Mouse (Mus musculus) heart, embryonic 13.5 days (tissue): ENCODE results near the gene Ccdc92b. TPM values are rescaled to one million over a fixed set of nuclear protein-coding genes. Genes with fewer than 3 reads are reported as not detected.
"Not testable (repeated sequence)": the region's sequence is repeated elsewhere in the genome, so short reads cannot be mapped to it uniquely, and the experiment has no call there.

Experiments
- ATAC-seq: fragments of 200-750 bp; cut with Nextera tagmentation; 2 replicates; pipeline ENCODE4 v1.8.0; 2017; ENCODE audit warnings: moderate TSS enrichment; ENCODE audit not compliant: insufficient number of reproducible peaks, low FRiP score, low TSS enrichment; ENCODE audit errors: extremely low read depth
- H3K27ac ChIP-seq: fragments of 300-500 bp; sonication (generic); replicated peaks from 2 replicates; pipeline ENCODE4 v1.5.1; 2015; ENCODE audit warnings: moderate library complexity, mild to moderate bottlenecking, inconsistent platforms
- H3K27me3 ChIP-seq: fragments of 300-500 bp; sonication (generic); replicated peaks from 2 replicates; pipeline ENCODE4 v1.6.1; 2015; ENCODE audit warnings: mild to moderate bottlenecking, inconsistent platforms
- H3K36me3 ChIP-seq: fragments of 300-500 bp; sonication (generic); 2 replicates; pipeline ENCODE4 v1.6.1; 2015; ENCODE audit warnings: mild to moderate bottlenecking, inconsistent platforms
- H3K4me1 ChIP-seq: fragments of 300-500 bp; sonication (generic); 2 replicates; pipeline ENCODE4 v1.6.1; 2015; ENCODE audit warnings: inconsistent platforms
- H3K4me2 ChIP-seq: fragments of 300-500 bp; sonication (generic); 2 replicates; pipeline ENCODE4 v1.6.1; 2015; ENCODE audit warnings: inconsistent platforms, mild to moderate bottlenecking, moderate library complexity
- H3K4me3 ChIP-seq: fragments of 300-500 bp; sonication (generic); 2 replicates; pipeline ENCODE4 v1.5.1; 2015; ENCODE audit warnings: moderate library complexity, mild to moderate bottlenecking, inconsistent platforms
- H3K9ac ChIP-seq: fragments of 300-500 bp; sonication (generic); 2 replicates; pipeline ENCODE4 v1.6.1; 2015; ENCODE audit warnings: inconsistent platforms, mild to moderate bottlenecking, moderate library complexity
- H3K9me3 ChIP-seq: fragments of 300-500 bp; sonication (generic); 2 replicates; pipeline ENCODE4 v1.6.1; 2016; ENCODE audit warnings: inconsistent platforms
- WGBS: fragments of 180-500 bp; shearing (Covaris S2); methylation state at CpG from one replicate; pipeline ENCODE4 v1.1.7; 2015; ENCODE audit warnings: mixed read lengths; 5-methylcytosine and 5-hydroxymethylcytosine counted together
- polyA plus RNA-seq: library from polyadenylated mRNA; unstranded; fragments of >200 nt; fragmentation: Nextera tagmentation; extraction: Ambion mirVana; gene quantifications from 2 replicates; pipeline ENCODE4 v1.2.1, GENCODE M21; 2015

Gene Ccdc92b
- polyA plus RNA-seq = 0.71 and 0.96 TPM in 2 replicates

DNA sequence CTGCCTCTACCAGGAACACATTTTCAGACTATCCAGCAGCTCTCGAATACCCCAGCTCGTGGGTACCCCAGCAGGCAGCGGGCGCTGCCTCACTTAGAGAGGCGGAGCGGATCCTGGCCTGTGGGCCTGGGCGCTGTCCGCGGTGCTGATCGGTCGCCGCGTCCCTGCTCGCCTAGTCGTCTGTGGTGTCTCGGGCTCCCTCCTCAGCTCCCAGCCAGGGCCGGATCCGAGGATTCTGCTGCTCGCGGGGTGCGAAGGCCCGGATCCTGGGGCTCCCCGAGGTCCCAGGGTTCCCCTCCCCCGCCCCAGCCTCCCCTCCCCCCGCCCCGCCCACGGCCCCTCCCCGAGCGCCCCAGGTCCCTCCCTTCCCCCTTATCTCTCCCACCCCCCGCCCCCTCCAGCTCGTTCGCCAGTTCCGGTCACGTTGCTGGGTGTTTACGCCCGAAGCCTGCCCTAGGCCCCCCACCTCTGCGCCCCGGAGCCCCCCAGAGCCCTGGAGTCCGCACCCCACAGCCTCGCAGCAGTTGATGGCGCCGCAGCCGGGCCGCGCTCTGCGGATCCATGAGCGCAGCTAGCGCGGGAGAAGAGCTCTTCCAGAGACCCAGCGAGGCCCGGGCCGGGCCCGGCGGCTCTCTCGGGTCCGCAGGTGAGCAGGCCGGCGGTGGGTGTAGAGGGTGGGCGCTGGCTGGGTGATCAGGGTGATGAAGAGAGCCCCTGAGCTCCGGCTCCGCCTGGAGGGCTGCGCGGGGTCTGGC lies at the start of gene Ccdc92b:
Gene Ccdc92b, plus strand, starts transcription at position 405 of the 755 bp plus-strand sequence.
- Histone ChIP-seq H3K9ac (peak within 1 kb of the TSS; percentile 53; the same call in 1 of the 2 replicates), H3K27ac (0 out of 2 replicates have a peak within 1 kb of the TSS, but pooled peaks have one; percentile 54), H3K27me3 (peaks cover 73% of the 10 kb centered on the region), H3K4me2 (peak within 1 kb of the TSS; percentile 66), H3K36me3 (no peaks in the 10 kb centered on the region), H3K4me3 (peak within 1 kb of the TSS; percentile 51), H3K9me3 (no peaks in the 10 kb centered on the region), H3K4me1 (peaks cover 14% of the 10 kb centered on the region)
- under 1% methylated on average over 53 of the region's 63 CpGs for WGBS
- peak; percentile 76 for ATAC-seq

DNA sequence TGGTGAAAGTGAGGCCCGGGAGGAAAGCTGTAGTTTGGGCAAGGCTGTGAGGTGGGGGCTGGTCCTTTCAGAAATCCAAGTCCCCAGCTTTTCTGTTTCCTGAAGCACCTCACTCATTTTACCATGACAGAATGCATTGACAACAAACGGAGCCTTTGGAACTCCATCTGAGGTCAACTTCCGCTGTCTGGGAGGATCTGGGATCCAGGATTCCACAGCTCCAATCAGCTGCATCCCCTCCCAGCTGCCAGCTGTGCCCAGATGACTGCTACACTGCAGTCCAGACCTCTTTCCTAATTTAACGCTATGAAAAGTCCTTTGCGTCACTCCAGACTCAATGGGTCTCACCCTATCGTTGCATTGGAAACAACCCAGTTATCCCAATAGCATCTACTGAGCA lies 49.7 kb upstream of the Ccdc92b start:
- Histone ChIP-seq H3K4me1 (0 out of 2 replicates have a peak, but pooled peaks cover 2% of the 10 kb centered on the region), H3K9me3 (no peaks in the 10 kb centered on the region), H3K27ac (no peak overlapping the region), H3K4me2 (no peak overlapping the region), H3K9ac (no peak overlapping the region), H3K36me3 (no peaks in the 10 kb centered on the region), H3K27me3 (peaks cover 7% of the 10 kb centered on the region), H3K4me3 (no peak overlapping the region)
- ATAC-seq = no peak
- WGBS = 67% methylated on average over 6 of the region's 6 CpGs

DNA sequence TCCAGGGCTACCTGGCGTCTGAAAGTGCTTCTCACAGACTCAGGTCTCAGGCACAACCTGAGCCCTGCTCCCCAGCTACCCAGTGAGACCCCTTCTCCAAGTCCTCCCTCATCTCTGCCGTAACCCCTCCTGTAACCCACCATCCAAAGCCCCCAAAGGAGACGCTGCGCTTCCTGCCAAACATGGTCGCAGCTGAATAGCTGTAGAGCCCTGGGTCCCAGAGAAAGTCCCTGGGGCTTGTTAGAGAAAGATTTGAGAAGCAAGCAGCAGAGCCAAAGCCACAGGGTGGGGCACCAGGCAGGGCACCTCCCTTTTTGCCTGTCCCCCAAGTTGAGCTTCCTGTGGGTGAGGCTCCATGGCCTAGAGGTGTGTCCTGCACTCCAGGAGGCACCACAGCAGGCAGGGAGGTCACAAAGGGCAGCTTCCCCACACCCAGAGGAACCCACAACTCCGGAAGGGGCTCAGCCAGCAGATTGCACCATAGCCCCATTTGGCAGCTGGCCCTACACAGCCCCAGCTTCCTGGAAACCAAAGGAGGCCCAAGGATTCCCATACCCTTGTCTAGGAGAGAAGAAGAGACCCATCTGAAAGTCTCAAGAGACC lies 46.8 kb upstream of the Ccdc92b start:
- WGBS = 70% methylated on average over 6 of the region's 6 CpGs
- ATAC-seq = no peak
- no peak overlapping the region for H3K4me3 ChIP-seq
- H3K36me3 ChIP-seq = no peaks in the 10 kb centered on the region
- H3K4me2 ChIP-seq = no peak overlapping the region
- H3K27ac ChIP-seq = no peak overlapping the region
- no peak overlapping the region for H3K9ac ChIP-seq
- H3K9me3 ChIP-seq = no peaks in the 10 kb centered on the region
- peaks cover 5% of the 10 kb centered on the region; the same call in 1 of the 2 replicates for H3K27me3 ChIP-seq
- H3K4me1 ChIP-seq = 0 out of 2 replicates have a peak, but pooled peaks cover 2% of the 10 kb centered on the region

DNA sequence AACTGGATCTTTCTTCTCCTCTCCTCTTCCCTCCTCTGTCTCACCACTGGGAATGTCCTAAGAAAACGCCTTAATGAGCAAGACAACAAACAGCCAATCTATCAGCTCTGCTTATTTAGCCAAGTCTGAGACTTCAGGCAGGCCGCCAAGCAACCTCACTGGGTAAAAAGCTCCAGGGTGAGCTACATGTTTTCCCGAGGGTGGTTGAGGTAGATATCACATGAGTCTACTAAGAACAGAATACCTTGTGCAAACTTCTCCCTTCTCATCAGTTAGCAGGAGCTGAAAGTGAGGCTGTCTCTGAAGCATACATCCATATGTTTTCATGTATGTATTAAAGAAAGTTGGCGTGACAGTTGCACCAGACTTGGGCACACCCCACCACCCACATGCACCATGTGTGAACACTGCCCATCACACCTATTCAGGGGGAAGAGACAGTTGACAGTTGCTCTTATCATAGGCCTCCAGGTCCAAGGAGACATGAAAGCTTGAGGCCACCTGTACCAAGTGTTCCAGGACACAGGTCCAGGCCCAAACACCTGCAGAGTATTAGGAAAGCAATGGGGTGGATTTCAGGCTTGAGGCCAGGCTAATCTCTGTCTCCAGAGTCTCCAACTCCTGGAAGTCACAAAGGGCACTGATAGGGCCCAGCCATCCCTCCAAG lies 44.5 kb upstream of the Ccdc92b start:
- Histone ChIP-seq H3K4me3 (no peak overlapping the region), H3K27ac (no peak overlapping the region), H3K9ac (no peak overlapping the region), H3K36me3 (no peaks in the 10 kb centered on the region), H3K27me3 (peaks cover 5% of the 10 kb centered on the region; the same call in 1 of the 2 replicates), H3K4me2 (no peak overlapping the region), H3K9me3 (no peaks in the 10 kb centered on the region), H3K4me1 (0 out of 2 replicates have a peak, but pooled peaks cover 2% of the 10 kb centered on the region)
- ATAC-seq = no peak
- 59% methylated on average over 4 of the region's 4 CpGs for WGBS

DNA sequence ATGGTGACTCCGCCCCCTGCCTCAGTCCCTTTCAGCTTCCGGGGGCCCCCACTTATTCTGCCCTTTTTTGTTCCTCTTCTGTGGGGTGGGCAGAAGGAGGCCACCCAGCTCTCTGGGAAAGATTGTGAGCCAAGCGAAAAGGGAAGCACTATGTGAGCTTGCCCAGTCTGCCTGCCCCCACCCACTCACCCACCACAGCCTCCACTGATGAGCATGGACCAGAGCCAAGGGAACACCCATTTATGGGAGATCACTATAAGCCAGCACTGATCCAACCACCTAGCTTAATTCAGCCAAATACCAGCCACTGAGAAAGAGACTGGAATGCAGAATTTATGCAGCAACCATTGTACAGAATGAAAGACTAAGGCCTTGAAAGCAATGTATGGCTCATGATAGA lies 43.5 kb upstream of the Ccdc92b start:
- H3K4me2 ChIP-seq = no peak overlapping the region
- H3K4me3 ChIP-seq = no peak overlapping the region
- no peaks in the 10 kb centered on the region for H3K9me3 ChIP-seq
- H3K27ac ChIP-seq = no peak overlapping the region
- 0 out of 2 replicates have a peak, but pooled peaks cover 2% of the 10 kb centered on the region for H3K4me1 ChIP-seq
- no peaks in the 10 kb centered on the region for H3K36me3 ChIP-seq
- no peak for ATAC-seq
- H3K27me3 ChIP-seq = peaks cover 5% of the 10 kb centered on the region; the same call in 1 of the 2 replicates
- WGBS = 76% methylated on average over 3 of the region's 3 CpGs
- H3K9ac ChIP-seq = no peak overlapping the region

DNA sequence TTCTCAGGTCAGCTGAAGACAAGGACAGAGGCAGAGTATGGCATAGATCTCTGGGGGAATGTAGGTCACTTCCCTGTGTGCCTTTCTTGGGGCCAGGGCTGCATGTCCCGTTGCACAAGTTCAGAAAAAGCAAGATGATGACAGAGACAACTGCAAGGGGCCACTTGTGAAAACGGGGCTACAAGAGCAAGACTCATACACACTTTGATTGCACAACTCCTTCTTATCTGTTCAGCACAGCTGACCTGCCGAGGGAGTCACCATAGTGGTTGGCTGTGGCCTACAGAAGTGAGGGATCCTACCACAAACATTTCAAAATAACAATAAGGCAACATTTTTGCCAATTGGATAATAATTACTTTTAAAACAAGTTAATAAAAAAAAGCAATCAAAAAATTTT lies 42.3 kb upstream of the Ccdc92b start:
- H3K27me3 ChIP-seq = peaks cover 2% of the 10 kb centered on the region; the same call in 1 of the 2 replicates
- H3K36me3 ChIP-seq = no peaks in the 10 kb centered on the region
- 0 out of 2 replicates have a peak, but pooled peaks cover 2% of the 10 kb centered on the region for H3K4me1 ChIP-seq
- no peak overlapping the region for H3K4me3 ChIP-seq
- no peak for ATAC-seq
- no peak overlapping the region for H3K27ac ChIP-seq
- no peak overlapping the region for H3K4me2 ChIP-seq
- no peaks in the 10 kb centered on the region for H3K9me3 ChIP-seq
- no peak overlapping the region for H3K9ac ChIP-seq
- 31% methylated on average over 3 of the region's 3 CpGs for WGBS

DNA sequence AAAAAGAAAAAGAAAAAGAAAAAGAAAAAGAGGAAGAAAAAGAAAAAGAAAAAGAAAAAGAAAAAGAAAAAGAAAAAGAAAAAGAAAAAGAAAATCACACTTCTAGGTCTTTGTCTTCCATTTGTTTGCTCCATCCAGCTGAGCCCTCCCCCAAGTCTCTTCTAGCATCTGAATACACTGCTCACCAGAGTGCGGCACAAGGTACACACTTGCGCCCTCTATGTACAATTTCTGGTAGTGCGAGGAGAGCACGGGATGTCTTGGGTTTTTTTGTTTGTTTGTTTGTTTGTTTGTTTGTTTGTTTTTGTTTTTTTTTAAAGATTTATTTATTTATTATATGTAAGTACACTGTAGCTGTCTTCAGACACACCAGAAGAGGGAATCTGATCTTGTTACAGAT lies 38.1 kb upstream of the Ccdc92b start:
- not testable (repeated sequence) for H3K27ac ChIP-seq, ATAC-seq, H3K4me2 ChIP-seq, H3K4me3 ChIP-seq, H3K9me3 ChIP-seq, H3K4me1 ChIP-seq, H3K36me3 ChIP-seq, H3K9ac ChIP-seq
- WGBS = 49% methylated on average over 4 of the region's 4 CpGs
- peaks cover 36% of the 10 kb centered on the region for H3K27me3 ChIP-seq

DNA sequence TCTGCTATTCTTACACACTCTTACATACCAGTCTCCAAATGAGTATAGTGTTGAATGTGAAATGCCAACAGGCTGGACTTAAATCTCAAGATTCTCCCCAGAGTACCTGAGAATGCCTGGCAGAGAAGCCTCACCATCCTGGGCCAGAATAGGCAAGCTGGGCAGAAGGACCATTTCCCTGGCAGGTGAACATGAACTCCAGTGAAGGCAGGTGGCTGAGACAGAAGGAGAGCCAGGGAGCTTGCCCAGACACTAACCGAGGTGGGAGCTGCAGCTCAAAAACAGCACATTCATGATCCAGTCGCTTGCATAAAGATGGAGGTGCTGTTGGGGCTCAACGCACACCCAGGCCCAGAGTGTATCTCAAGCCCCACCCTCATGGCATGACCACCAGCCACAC lies 36.9 kb upstream of the Ccdc92b start:
- Histone ChIP-seq H3K4me1 (no peaks in the 10 kb centered on the region), H3K27me3 (peaks cover 46% of the 10 kb centered on the region), H3K9ac (no peak overlapping the region), H3K36me3 (no peaks in the 10 kb centered on the region), H3K4me3 (no peak overlapping the region), H3K9me3 (no peaks in the 10 kb centered on the region), H3K27ac (no peak overlapping the region), H3K4me2 (no peak overlapping the region)
- ATAC-seq = no peak
- 74% methylated on average over 3 of the region's 3 CpGs for WGBS

DNA sequence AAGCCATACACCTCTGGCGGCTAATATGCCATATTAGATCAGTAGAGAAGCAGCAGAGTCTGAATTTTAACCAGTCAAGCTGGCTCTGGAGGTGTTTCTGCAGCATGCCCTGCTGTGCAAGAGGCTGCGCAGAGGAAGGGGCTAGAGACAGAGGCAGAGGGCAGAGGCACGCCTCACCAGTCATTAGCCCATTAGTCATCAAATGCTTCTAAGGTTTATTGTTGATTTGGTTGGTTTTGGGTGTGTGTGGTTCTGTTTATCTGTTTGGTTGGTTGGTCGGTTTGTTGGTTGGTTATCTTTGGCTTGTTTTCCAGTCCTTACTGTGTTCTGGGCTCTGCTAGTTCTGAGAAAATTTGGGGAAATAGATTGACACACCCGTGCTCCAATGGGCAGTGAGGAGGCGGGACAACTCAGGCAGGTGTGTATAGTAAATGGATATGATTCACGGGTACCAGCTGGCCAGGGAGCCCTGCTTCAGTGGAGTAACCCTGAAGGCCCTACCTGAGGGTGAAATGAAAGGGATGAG lies 35.5 kb upstream of the Ccdc92b start:
- Histone ChIP-seq H3K4me2 (no peak overlapping the region), H3K9me3 (no peaks in the 10 kb centered on the region), H3K4me3 (no peak overlapping the region), H3K27me3 (peaks cover 60% of the 10 kb centered on the region), H3K27ac (no peak overlapping the region), H3K4me1 (no peaks in the 10 kb centered on the region), H3K36me3 (no peaks in the 10 kb centered on the region), H3K9ac (no peak overlapping the region)
- 67% methylated on average over 7 of the region's 7 CpGs for WGBS
- no peak for ATAC-seq

DNA sequence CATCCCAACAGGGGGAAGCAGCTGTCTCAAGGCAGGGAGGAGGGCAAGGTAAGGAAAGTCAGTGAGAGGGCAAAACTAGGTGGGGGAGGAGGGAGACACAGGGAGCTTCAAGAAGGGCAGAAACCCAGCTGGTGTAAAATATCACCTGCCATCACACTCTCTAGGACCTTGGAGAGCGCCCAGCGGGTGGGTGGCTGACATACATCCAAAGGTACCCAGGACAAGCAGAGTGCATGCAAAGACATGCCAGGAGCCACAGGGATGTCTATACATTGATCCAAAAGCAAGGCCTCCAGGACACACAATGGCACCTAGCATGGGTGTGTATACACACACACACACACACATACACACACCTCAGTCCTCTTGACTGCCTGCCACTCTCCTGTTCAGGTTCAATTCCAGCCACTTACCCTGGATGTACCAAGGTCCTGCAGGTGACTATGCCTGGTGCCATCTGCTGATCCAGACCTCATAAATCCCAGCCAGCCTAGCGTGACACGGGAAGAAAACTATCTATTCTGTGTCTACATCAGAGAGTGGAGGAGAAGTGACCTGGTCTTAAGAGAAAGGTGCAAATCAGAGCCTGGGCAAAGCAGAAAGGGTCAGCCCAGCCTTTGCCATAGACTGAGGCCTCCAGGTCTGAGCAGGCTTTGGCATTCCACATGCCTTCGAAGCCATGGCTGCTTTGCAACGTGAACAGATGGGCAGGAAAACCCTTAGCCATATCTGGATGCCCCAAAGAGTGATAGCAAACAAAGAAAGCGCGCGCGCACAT lies 34.3 kb upstream of the Ccdc92b start:
- no peak overlapping the region for H3K4me3 ChIP-seq

More for the DNA sequence above, 34.3 kb upstream of the Ccdc92b start:
- H3K9ac ChIP-seq = no peak overlapping the region
- no peak overlapping the region for H3K4me2 ChIP-seq
- H3K36me3 ChIP-seq = no peaks in the 10 kb centered on the region
- no peak for ATAC-seq
- H3K27me3 ChIP-seq = peaks cover 73% of the 10 kb centered on the region
- no peaks in the 10 kb centered on the region for H3K9me3 ChIP-seq
- peaks cover 8% of the 10 kb centered on the region for H3K4me1 ChIP-seq
- H3K27ac ChIP-seq = no peak overlapping the region
- 61% methylated on average over 10 of the region's 10 CpGs for WGBS
